Mouse (Mus musculus) cerebellum, adult (tissue): ENCODE measurements at regions not wholly inside any gene's neighbourhood (a gene's known extent, or its start where the extent isn't known, plus 50 kb on each side); places are given as distances from the start of the nearest gene placed in this dataset.
"Not testable (repeated sequence)": the region's sequence is repeated elsewhere in the genome, so short reads cannot be mapped to it uniquely, and the experiment has no call there.

Source experiments
- ATAC-seq: cut with Nextera tagmentation; 2 replicates; pipeline ENCODE4 v1.9.2; 2017; ENCODE audit warnings: mild to moderate bottlenecking, moderate library complexity, mixed read lengths; ENCODE audit not compliant: insufficient number of reproducible peaks, low FRiP score, low TSS enrichment

- peak; percentile 96 for ATAC-seq
Measured at GRCm38 (mm10) chr16:3114473-3115335, 476.1 kb upstream of the Olfr161 start.

- not testable (repeated sequence) for ATAC-seq
Measured at GRCm38 (mm10) chr16:3115336-3116112, 475.3 kb upstream of the Olfr161 start.

- ATAC-seq, result peak; percentile 58; the same call in 1 of the 2 replicates
Measured at GRCm38 (mm10) chr16:3116113-3116511, 474.7 kb upstream of the Olfr161 start.

- ATAC-seq, result not testable (repeated sequence)
Measured at GRCm38 (mm10) chr16:3121216-3121615, 469.6 kb upstream of the Olfr161 start.

- ATAC-seq, result not testable (repeated sequence)
Measured at GRCm38 (mm10) chr16:3122145-3122860, 468.5 kb upstream of the Olfr161 start.

GRCm38 (mm10) chr16:3122861-3123477, 467.9 kb upstream of the Olfr161 start:
- peak; percentile 40; the same call in 1 of the 2 replicates for ATAC-seq

- ATAC-seq, result not testable (repeated sequence)
Measured at GRCm38 (mm10) chr16:3127317-3127716, 463.5 kb upstream of the Olfr161 start.
